In the genomic region with DNA sequence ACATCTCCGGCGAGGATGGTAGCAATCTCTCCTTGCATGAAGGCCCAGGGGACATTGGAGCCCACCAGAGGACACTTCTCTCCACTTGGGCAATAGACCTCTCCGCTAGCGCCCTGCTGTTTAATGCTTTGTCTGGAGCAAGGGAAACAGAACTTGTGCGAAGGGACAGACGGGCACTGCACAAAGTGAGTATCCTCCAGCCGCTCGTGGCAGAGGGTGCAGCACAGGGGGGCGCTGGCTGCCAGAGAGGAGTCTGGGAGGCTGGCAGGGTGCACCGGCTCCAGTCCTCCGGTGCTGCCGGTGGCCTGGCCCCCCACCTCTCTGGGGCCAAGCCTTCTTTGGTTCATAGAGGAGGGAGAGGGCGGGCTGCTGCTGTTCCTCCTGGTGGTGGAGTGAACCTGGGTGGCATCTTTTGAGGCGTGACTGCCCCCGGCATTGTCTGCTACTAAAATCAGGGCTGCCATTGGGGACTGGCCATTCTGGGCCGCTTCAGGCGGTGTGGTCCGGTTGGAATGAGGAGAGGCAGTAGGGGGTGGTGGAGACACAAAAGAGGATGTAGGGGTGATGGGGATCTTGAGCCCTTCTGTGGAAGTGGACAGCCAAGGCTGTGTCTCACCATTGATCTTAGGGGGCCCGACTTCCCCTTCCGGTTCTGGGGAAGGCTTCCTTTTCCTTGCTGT, we compare ENCODE assay signal across 8 mouse cellular contexts. TPM values are rescaled to one million over a fixed set of nuclear protein-coding genes. Genes with fewer than 3 reads are reported as not detected.
DNase-seq lines count a peak whose midpoint lies in the region; ATAC-seq and TF ChIP-seq lines count a peak whose summit lies in the region.

No protein-coding gene starts in this region.

- no peaks in the 10 kb centered on the region for H3K27me3 ChIP-seq in embryonic facial prominence, embryonic 13.5 days
- H3K27me3 ChIP-seq in heart, embryonic 16.5 days (ENCODE audit: control insufficient read depth, insufficient read depth, low read length), result no peaks in the 10 kb centered on the region

- H3K9me3 ChIP-seq in embryonic facial prominence, embryonic 13.5 days, result no peaks in the 10 kb centered on the region
- H3K9me3 ChIP-seq in heart, embryonic 16.5 days (replicated peaks; ENCODE audit: control insufficient read depth, low read length), result no peaks in the 10 kb centered on the region

- peak overlapping the region; percentile 84 for H3K4me2 ChIP-seq in embryonic facial prominence, embryonic 13.5 days
- H3K4me2 ChIP-seq in heart, embryonic 16.5 days (ENCODE audit: low read depth, low read length), result peak overlapping the region; percentile 86

- H3K4me3 ChIP-seq in embryonic facial prominence, embryonic 13.5 days, result peak overlapping the region; percentile 100
- H3K4me3 ChIP-seq in heart, embryonic 16.5 days (ENCODE audit: low read length), result peak overlapping the region; percentile 100
- peak overlapping the region; percentile 93 for H3K4me3 ChIP-seq in layer of hippocampus, adult 2 months

- H3K4me1 ChIP-seq in embryonic facial prominence, embryonic 13.5 days, result peaks cover 51% of the 10 kb centered on the region
- peaks cover 19% of the 10 kb centered on the region for H3K4me1 ChIP-seq in heart, embryonic 16.5 days (ENCODE audit: control insufficient read depth, insufficient read depth, low read length)

- peak overlapping the region; percentile 99 for H3K27ac ChIP-seq in embryonic facial prominence, embryonic 13.5 days
- H3K27ac ChIP-seq in heart, embryonic 16.5 days (ENCODE audit: low read length), result peak overlapping the region; percentile 99
- peak overlapping the region; percentile 99 for H3K27ac ChIP-seq in layer of hippocampus, adult 2 months

- WGBS in embryonic facial prominence, embryonic 13.5 days, result 5% methylated on average over 20 of the region's 20 CpGs
- WGBS in heart, embryonic 16.5 days, result 1% methylated on average over 20 of the region's 20 CpGs

- peak overlapping the region; percentile 100 for H3K9ac ChIP-seq in embryonic facial prominence, embryonic 13.5 days
- peak overlapping the region; percentile 100 for H3K9ac ChIP-seq in heart, embryonic 16.5 days (ENCODE audit: low read length)

- peak; percentile 71 to 90 for DNase-seq in adrenal gland, adult (ENCODE audit: inconsistent age in 2 of 2, low spot score in 1 of 2)
- no peak for DNase-seq in adrenal gland, adult 8-10 months
- peak; percentile 35 for DNase-seq in T-cell, adult 2 months (ENCODE audit: low spot score)
- peak; percentile 44 for DNase-seq in layer of hippocampus, adult 2 months (ENCODE audit: low spot score in 2 of 2)
- peak; percentile 67 to 70 for DNase-seq in lung, postnatal 4 days
- DNase-seq in spleen, postnatal 36 days (ENCODE audit: low spot score in 2 of 2), result peak; percentile 56 to 63

- peak; percentile 39 for TF ChIP-seq CTCF in layer of hippocampus, adult 2 months (conservative IDR thresholded peaks at IDR 0.05)

- H3K36me3 ChIP-seq in embryonic facial prominence, embryonic 13.5 days, result peaks cover 38% of the 10 kb centered on the region
- H3K36me3 ChIP-seq in heart, embryonic 16.5 days (ENCODE audit: control insufficient read depth, insufficient read depth), result peaks cover 23% of the 10 kb centered on the region

- ATAC-seq in embryonic facial prominence, embryonic 13.5 days (ENCODE audit: insufficient number of reproducible peaks, insufficient read depth, low FRiP score, low TSS enrichment, low read depth), result no peak
- ATAC-seq in heart, embryonic 16.5 days (replicated peaks; ENCODE audit: extremely low read depth, insufficient read depth, low FRiP score), result no peak

RNA-seq across cellular contexts. Expression of a gene that starts 2.5 kb away (rescaled TPM):
- 100 to 1,000 TPM in 2 of 4 experiments, 10 to 100 TPM in 2; 74.4 to 129 (median 98.9) TPM for total RNA-seq in adrenal gland, adult 8-10 months (2022)
- 11.1 and 13.5 TPM in 2 replicates for polyA plus RNA-seq in embryonic facial prominence, embryonic 13.5 days (2015; fragmentation: Nextera tagmentation; extraction: Ambion mirVana)
- polyA plus RNA-seq in heart, embryonic 16.5 days (2015; fragmentation: Nextera tagmentation; extraction: Ambion mirVana), result 9.1 and 9.8 TPM in 2 replicates
- total RNA-seq in layer of hippocampus, adult 2 months (2021), result 10 to 100 TPM; 53.0 to 60.4 TPM
